Mouse (Mus musculus): ENCODE results near the gene Slc25a47. TPM values are rescaled to one million over a fixed set of nuclear protein-coding genes. Genes with fewer than 3 reads are reported as not detected.

Gene Slc25a47
- polyA plus RNA-seq, 1 experiment from 2014 or later = 6.4 TPM

DNA sequence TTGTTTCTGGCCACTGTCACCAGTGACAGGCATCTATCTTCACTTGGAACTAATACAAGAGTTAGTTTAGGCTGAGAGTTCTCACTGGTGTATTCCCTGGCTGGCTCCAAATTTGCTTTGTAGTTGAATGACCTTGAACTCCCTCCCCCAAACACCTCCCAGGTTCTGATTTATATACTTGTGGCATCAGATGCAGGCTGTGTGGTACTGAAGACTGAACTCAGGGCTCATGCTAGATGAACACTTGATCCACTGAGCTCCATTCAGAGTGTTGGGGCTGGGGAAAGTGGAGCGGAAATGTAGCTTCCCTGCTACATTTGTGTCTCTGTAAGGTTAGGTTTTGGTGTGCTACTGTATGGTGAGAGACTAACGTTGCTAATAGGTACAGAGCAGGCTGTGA is 31.5 kb upstream of the Slc25a47 start:
- Histone ChIP-seq H3K9me3 (ENCODE audit: control insufficient read depth, low read length) (no peaks in the 10 kb centered on the region), H3K4me1 (ENCODE audit: control insufficient read depth, insufficient read depth, low read depth, low read length) (peaks cover 2% of the 10 kb centered on the region; the same call in 1 of the 2 replicates), H3K9ac (ENCODE audit: low read depth, low read length) (no peak overlapping the region), H3K4me2 (ENCODE audit: low read length) (no peak overlapping the region), H3K4me3 (ENCODE audit: low read length) (no peak overlapping the region), H3K36me3 (ENCODE audit: control insufficient read depth, insufficient read depth, low read length) (no peaks in the 10 kb centered on the region), H3K27ac (ENCODE audit: low read depth, low read length) (no peak overlapping the region), H3K27me3 (replicated peaks; ENCODE audit: control insufficient read depth, insufficient read depth, low read length) (no peaks in the 10 kb centered on the region)
- WGBS = 75% methylated on average over 2 of the region's 2 CpGs
- no peak for ATAC-seq

DNA sequence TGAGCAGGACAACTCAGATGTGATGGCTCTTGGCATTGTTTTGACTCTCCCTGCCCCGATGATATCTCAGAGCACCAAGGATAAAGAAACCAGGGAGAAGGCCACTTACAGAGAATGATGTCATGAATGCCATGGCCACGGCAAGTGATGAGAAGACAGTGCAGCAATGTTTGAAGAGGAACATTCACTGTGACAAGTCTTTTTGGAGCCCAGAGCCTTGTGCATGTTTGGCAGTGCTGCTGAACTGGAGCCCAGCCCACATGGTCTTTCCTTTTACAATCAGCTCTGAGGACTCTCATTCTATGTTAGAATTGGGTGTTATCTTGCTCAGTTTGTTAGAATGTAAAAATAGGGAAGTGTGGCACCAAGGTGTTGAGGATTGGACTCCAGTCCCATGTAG is 27.4 kb upstream of the Slc25a47 start:
- no peaks in the 10 kb centered on the region for H3K36me3 ChIP-seq (ENCODE audit: control insufficient read depth, insufficient read depth, low read length)
- no peak overlapping the region for H3K4me2 ChIP-seq (ENCODE audit: low read length)
- H3K4me3 ChIP-seq (ENCODE audit: low read length) = no peak overlapping the region
- H3K27me3 ChIP-seq (replicated peaks; ENCODE audit: control insufficient read depth, insufficient read depth, low read length) = no peaks in the 10 kb centered on the region
- H3K9ac ChIP-seq (ENCODE audit: low read depth, low read length) = no peak overlapping the region
- 81% methylated on average over 2 of the region's 2 CpGs for WGBS
- H3K9me3 ChIP-seq (ENCODE audit: control insufficient read depth, low read length) = no peaks in the 10 kb centered on the region
- no peak overlapping the region for H3K27ac ChIP-seq (ENCODE audit: low read depth, low read length)
- H3K4me1 ChIP-seq (ENCODE audit: control insufficient read depth, insufficient read depth, low read depth, low read length) = no peaks in the 10 kb centered on the region
- ATAC-seq = no peak

GRCm38 (mm10) chr12:108809771-108810170 is 26.1 kb upstream of the Slc25a47 start:
- ATAC-seq = no peak
- H3K36me3 ChIP-seq (ENCODE audit: control insufficient read depth, insufficient read depth, low read length) = no peaks in the 10 kb centered on the region; the same call in 1 of the 2 replicates
- WGBS = 91% methylated on average over 1 of the region's 1 CpGs

GRCm38 (mm10) chr12:108810309-108810708 is 25.5 kb upstream of the Slc25a47 start:
- H3K9me3 ChIP-seq (ENCODE audit: control insufficient read depth, low read length) = no peaks in the 10 kb centered on the region
- H3K36me3 ChIP-seq (ENCODE audit: control insufficient read depth, insufficient read depth, low read length) = no peaks in the 10 kb centered on the region; the same call in 1 of the 2 replicates
- H3K4me3 ChIP-seq (ENCODE audit: low read length) = no peak overlapping the region
- H3K27me3 ChIP-seq (replicated peaks; ENCODE audit: control insufficient read depth, insufficient read depth, low read length) = no peaks in the 10 kb centered on the region
- no peak overlapping the region for H3K9ac ChIP-seq (ENCODE audit: low read depth, low read length)
- no peak overlapping the region for H3K27ac ChIP-seq (ENCODE audit: low read depth, low read length)
- WGBS = 92% methylated on average over 7 of the region's 7 CpGs
- H3K4me1 ChIP-seq (ENCODE audit: control insufficient read depth, insufficient read depth, low read depth, low read length) = no peaks in the 10 kb centered on the region
- no peak for ATAC-seq
- H3K4me2 ChIP-seq (ENCODE audit: low read length) = no peak overlapping the region

More at GRCm38 (mm10) chr12:108809771-108810170, 26.1 kb upstream of the Slc25a47 start:
- Histone ChIP-seq H3K4me3 (ENCODE audit: low read length) (no peak overlapping the region), H3K4me2 (ENCODE audit: low read length) (no peak overlapping the region), H3K27ac (ENCODE audit: low read depth, low read length) (no peak overlapping the region), H3K4me1 (ENCODE audit: control insufficient read depth, insufficient read depth, low read depth, low read length) (no peaks in the 10 kb centered on the region), H3K9ac (ENCODE audit: low read depth, low read length) (no peak overlapping the region), H3K27me3 (replicated peaks; ENCODE audit: control insufficient read depth, insufficient read depth, low read length) (no peaks in the 10 kb centered on the region), H3K9me3 (ENCODE audit: control insufficient read depth, low read length) (no peaks in the 10 kb centered on the region)

DNA sequence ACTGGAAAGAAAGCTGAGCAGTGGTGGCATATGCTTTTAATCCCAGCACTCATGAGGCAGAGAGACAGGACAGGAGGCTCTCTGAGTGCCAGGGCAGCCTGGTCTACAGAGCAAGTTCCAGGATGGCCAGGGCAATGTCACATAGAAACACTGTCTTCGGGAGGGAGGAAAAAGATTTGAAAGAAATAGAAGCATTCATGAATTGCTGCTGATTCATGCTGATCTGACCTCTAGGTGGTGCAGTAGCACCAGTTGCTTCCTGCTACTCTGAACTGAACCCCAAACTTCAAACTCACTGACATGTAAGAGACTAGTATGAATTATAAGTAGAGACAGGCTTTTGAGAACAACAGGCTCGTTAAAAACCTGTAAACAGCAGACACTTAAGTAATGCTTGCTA is 24.7 kb upstream of the Slc25a47 start:
- H3K4me1 ChIP-seq (ENCODE audit: control insufficient read depth, insufficient read depth, low read depth, low read length) = no peaks in the 10 kb centered on the region

DNA sequence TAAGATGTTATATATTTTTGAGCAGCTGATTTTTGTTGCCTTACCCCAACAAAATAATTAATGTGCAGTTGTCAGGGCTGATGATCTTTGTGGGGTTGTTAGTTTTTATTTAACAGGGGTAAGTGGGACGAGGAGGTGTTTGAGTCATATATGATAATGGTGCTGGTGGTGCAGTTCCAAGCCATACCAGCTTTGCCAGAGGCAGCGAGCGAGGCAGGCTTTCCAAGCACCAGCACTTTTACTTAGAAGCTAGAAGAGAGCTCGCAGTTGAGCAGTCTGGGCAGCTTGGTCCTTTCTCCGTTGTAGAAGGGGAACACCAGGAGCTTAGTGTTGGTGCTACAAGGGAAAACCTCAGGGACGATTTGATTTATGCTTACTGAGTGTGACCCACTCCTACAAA is 23.4 kb upstream of the Slc25a47 start:
- Histone ChIP-seq H3K27me3 (replicated peaks; ENCODE audit: control insufficient read depth, insufficient read depth, low read length) (no peaks in the 10 kb centered on the region), H3K4me3 (ENCODE audit: low read length) (no peak overlapping the region), H3K9me3 (ENCODE audit: control insufficient read depth, low read length) (no peaks in the 10 kb centered on the region), H3K4me1 (ENCODE audit: control insufficient read depth, insufficient read depth, low read depth, low read length) (no peaks in the 10 kb centered on the region), H3K27ac (ENCODE audit: low read depth, low read length) (no peak overlapping the region), H3K9ac (ENCODE audit: low read depth, low read length) (no peak overlapping the region), H3K4me2 (ENCODE audit: low read length) (no peak overlapping the region), H3K36me3 (ENCODE audit: control insufficient read depth, insufficient read depth, low read length) (no peaks in the 10 kb centered on the region; the same call in none of the 2 replicates)
- 88% methylated on average over 6 of the region's 6 CpGs for WGBS
- no peak for ATAC-seq

More for the DNA sequence above, 24.7 kb upstream of the Slc25a47 start:
- no peak for ATAC-seq
- Histone ChIP-seq H3K27me3 (replicated peaks; ENCODE audit: control insufficient read depth, insufficient read depth, low read length) (no peaks in the 10 kb centered on the region), H3K9me3 (ENCODE audit: control insufficient read depth, low read length) (no peaks in the 10 kb centered on the region), H3K36me3 (ENCODE audit: control insufficient read depth, insufficient read depth, low read length) (no peaks in the 10 kb centered on the region; the same call in 1 of the 2 replicates), H3K4me2 (ENCODE audit: low read length) (no peak overlapping the region), H3K27ac (ENCODE audit: low read depth, low read length) (no peak overlapping the region), H3K4me3 (ENCODE audit: low read length) (no peak overlapping the region), H3K9ac (ENCODE audit: low read depth, low read length) (no peak overlapping the region)
- 62% methylated on average over 2 of the region's 2 CpGs for WGBS

DNA sequence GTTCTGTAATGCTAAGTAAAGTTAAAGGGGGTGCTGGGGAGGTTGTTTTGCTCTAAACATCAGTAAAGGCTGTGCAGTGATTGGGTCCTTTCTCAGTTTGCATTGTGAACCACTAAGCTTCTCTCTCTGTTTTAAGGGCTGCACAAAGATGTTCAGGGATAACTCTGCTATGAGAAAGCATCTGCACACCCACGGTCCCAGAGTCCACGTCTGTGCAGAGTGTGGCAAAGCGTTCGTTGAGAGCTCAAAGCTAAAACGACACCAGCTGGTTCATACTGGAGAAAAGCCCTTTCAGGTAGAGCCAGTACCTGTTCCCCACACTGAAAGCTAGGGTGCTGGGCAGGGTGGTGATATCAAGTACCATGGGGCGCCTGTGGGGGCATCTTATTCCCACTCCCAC is 21.4 kb upstream of the Slc25a47 start:
- Histone ChIP-seq H3K27ac (ENCODE audit: low read depth, low read length) (no peak overlapping the region), H3K9me3 (ENCODE audit: control insufficient read depth, low read length) (no peaks in the 10 kb centered on the region), H3K27me3 (replicated peaks; ENCODE audit: control insufficient read depth, insufficient read depth, low read length) (no peaks in the 10 kb centered on the region), H3K4me2 (ENCODE audit: low read length) (no peak overlapping the region), H3K4me1 (ENCODE audit: control insufficient read depth, insufficient read depth, low read depth, low read length) (no peaks in the 10 kb centered on the region; the same call in 1 of the 2 replicates), H3K4me3 (ENCODE audit: low read length) (no peak overlapping the region), H3K36me3 (ENCODE audit: control insufficient read depth, insufficient read depth, low read length) (no peaks in the 10 kb centered on the region; the same call in none of the 2 replicates), H3K9ac (ENCODE audit: low read depth, low read length) (no peak overlapping the region)
- ATAC-seq = no peak
- 94% methylated on average over 6 of the region's 6 CpGs for WGBS

GRCm38 (mm10) chr12:108816569-108816968 is 19.3 kb upstream of the Slc25a47 start:
- no peak overlapping the region for H3K4me3 ChIP-seq (ENCODE audit: low read length)
- no peaks in the 10 kb centered on the region for H3K9me3 ChIP-seq (ENCODE audit: control insufficient read depth, low read length)

GRCm38 (mm10) chr12:108820461-108820860 is 15.4 kb upstream of the Slc25a47 start:
- no peak overlapping the region for H3K9ac ChIP-seq (ENCODE audit: low read depth, low read length)
- H3K4me3 ChIP-seq (ENCODE audit: low read length) = no peak overlapping the region
- H3K36me3 ChIP-seq (ENCODE audit: control insufficient read depth, insufficient read depth, low read length) = no peaks in the 10 kb centered on the region; the same call in 1 of the 2 replicates
- no peak overlapping the region for H3K27ac ChIP-seq (ENCODE audit: low read depth, low read length)
- no peak overlapping the region for H3K4me2 ChIP-seq (ENCODE audit: low read length)
- H3K4me1 ChIP-seq (ENCODE audit: control insufficient read depth, insufficient read depth, low read depth, low read length) = no peaks in the 10 kb centered on the region; the same call in 1 of the 2 replicates
- H3K27me3 ChIP-seq (replicated peaks; ENCODE audit: control insufficient read depth, insufficient read depth, low read length) = no peaks in the 10 kb centered on the region
- H3K9me3 ChIP-seq (ENCODE audit: control insufficient read depth, low read length) = no peaks in the 10 kb centered on the region
- WGBS = 93% methylated on average over 4 of the region's 4 CpGs
- ATAC-seq = no peak

More at GRCm38 (mm10) chr12:108816569-108816968, 19.3 kb upstream of the Slc25a47 start:
- Histone ChIP-seq H3K36me3 (ENCODE audit: control insufficient read depth, insufficient read depth, low read length) (no peaks in the 10 kb centered on the region; the same call in none of the 2 replicates), H3K27me3 (replicated peaks; ENCODE audit: control insufficient read depth, insufficient read depth, low read length) (no peaks in the 10 kb centered on the region), H3K4me2 (ENCODE audit: low read length) (no peak overlapping the region), H3K27ac (ENCODE audit: low read depth, low read length) (no peak overlapping the region), H3K4me1 (ENCODE audit: control insufficient read depth, insufficient read depth, low read depth, low read length) (no peaks in the 10 kb centered on the region; the same call in 1 of the 2 replicates), H3K9ac (ENCODE audit: low read depth, low read length) (no peak overlapping the region)
- 79% methylated on average over 11 of the region's 11 CpGs for WGBS
- no peak for ATAC-seq

Data from hindbrain, embryonic 16.5 days (tissue).